Mouse (Mus musculus): Measurements from ENCODE around the gene Kirrel3.

The Kirrel3 gene

GRCm38 (mm10) chr9:34752076-34752800 lies 266.5 kb downstream of the Kirrel3 start:
- peak; percentile 4 for DNase-seq (ENCODE audit: low read depth)

- DNase-seq (ENCODE audit: low read depth): peak; percentile 52
These were observed 267.1 kb downstream of the Kirrel3 start for GRCm38 (mm10) chr9:34752801-34753170.

- no peak for DNase-seq (ENCODE audit: low read depth)
These were observed 268.2 kb downstream of the Kirrel3 start for GRCm38 (mm10) chr9:34753891-34754290.

DNA sequence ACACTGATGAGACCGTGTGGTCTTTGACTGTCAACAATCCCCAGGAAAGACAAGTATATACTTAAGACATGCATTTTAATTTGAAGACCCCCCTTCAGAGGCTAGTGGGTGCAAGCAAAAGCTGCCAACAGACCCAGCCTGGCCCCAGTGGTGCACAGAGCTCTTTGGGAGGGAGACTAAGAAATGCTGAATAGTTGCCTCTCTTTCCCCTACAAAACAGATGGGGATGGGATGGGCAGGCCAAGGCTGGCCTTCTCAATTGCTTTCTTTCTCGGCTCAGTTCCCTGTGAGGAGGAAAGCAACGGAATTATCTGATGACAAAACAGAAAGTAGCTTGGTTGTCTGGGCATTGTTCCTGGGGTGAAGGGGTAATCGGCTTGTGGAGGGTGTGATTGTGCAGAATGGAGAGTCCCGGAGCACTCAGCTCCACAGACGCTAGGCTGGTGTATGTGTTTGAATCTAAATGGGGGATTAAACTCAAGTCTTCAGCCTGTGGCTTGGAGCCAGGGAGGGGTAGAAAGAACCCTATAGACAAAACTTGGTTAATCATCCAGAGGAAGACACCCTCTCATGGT lies 268.9 kb downstream of the Kirrel3 start:
- no peak for DNase-seq (ENCODE audit: low read depth)

- no peak for DNase-seq (ENCODE audit: low read depth)
These were observed 270.4 kb downstream of the Kirrel3 start for GRCm38 (mm10) chr9:34756055-34756454.

GRCm38 (mm10) chr9:34758925-34759324 lies 273.2 kb downstream of the Kirrel3 start:
- DNase-seq (ENCODE audit: low read depth): no peak

- no peak for DNase-seq (ENCODE audit: low read depth)
These were observed 274.8 kb downstream of the Kirrel3 start for GRCm38 (mm10) chr9:34760521-34760920.

- no peak for DNase-seq (ENCODE audit: low read depth)
These were observed 281.3 kb downstream of the Kirrel3 start for GRCm38 (mm10) chr9:34766792-34767623.

GRCm38 (mm10) chr9:34768961-34769360 lies 283.3 kb downstream of the Kirrel3 start:
- no peak for DNase-seq (ENCODE audit: low read depth)

DNA sequence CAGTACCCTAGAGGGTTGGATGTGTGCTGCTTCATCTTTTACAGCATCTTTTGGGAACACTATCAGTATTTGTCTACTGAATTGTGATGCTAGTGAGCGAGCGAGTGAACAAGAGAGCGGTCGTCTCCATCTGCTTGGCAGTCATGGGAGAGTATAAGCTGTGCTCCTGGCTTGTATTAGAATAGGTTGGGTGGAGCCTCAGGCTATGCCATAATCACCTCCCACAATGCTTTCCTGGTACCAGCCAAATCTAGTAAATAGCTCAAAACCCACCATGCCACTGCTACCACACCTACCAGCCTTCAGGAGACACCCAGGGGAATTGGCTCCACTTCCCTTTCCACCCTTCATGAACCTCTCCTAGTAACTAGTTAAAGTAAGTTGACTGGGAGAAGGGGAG lies 285.3 kb downstream of the Kirrel3 start:
- DNase-seq (ENCODE audit: low read depth): no peak

DNA sequence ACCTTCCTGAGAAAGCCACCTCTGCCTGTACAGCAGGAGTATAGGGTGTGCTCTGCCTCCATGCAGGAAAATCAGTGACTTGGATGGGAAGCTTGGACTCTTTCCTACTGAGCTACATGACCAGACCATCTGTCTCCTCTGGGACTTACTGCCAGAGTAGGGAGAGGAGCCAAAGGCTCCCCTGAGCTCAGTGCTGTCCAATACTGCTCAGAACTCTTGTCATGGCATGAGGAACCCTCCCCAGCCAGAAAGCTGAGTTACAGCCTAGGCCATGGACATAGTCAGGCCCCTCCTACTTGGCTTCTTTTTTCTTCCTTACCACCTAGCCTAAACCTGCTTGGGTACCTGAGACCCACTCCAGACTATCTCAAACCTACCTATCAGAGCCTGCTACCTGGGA lies 285.7 kb downstream of the Kirrel3 start:
- DNase-seq (ENCODE audit: low read depth): no peak

DNA sequence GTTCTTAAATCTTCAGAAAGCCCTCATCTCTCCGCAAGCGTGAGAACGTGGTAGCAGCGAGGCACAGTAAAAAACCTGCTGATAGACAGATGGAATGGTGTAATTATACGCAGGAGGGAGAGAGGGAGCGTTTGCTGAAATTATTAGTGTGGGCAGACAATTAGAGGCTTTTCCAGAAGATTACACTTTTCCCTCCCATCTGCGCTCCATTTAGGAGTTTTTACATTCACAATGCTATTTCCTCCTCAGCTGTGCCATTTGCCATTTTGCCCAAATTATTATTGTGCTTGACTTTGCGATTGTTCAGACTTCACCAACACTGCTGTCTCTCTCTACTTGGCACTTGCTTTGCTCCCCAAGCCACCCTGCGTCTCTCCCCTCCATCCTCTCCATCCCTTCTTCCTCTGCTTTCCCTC lies 286.3 kb downstream of the Kirrel3 start:
- no peak for DNase-seq (ENCODE audit: low read depth)

- peak; percentile 66 for DNase-seq (ENCODE audit: low read depth)
These were observed 295.7 kb downstream of the Kirrel3 start for GRCm38 (mm10) chr9:34781356-34781755.

DNA sequence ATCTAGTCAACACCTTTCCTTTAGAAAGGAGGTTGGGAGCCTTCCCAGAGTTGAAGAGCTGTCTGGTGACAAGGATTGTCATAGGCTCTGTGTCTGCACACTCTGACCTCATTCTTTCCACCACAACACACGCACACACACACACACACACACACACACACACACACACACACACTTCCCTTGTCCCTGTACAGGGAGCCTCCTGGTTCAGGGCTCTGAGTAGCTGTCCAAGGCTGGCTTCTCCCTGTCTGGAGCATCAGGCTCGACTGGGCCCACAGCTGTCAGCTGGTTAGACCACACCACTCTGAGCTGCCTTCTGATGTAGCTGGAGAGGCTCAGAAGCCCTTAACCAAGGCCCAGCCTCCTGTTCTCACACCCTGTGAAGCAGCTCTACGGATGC lies 302.2 kb downstream of the Kirrel3 start:
- DNase-seq (ENCODE audit: low read depth): no peak

DNA sequence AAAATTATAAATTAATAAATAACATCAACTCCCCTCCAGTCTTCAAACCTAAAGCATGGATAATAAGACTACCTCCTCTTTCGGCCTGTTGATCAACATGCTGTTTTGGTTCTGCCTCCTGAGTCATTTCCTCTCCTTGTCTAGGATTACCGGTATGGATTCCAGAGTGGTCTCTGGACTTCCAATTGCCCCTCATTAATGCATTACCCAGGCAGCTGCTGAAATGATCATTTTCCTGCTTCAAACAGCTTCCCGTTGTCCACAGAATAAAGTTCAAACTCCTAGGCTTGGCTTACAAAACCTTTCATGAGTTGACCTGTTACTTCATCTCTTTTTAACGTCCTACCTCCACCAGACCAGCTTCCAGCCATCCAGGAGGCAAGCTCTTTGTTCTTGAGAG lies 309.5 kb downstream of the Kirrel3 start:
- no peak for DNase-seq (ENCODE audit: low read depth)

DNA sequence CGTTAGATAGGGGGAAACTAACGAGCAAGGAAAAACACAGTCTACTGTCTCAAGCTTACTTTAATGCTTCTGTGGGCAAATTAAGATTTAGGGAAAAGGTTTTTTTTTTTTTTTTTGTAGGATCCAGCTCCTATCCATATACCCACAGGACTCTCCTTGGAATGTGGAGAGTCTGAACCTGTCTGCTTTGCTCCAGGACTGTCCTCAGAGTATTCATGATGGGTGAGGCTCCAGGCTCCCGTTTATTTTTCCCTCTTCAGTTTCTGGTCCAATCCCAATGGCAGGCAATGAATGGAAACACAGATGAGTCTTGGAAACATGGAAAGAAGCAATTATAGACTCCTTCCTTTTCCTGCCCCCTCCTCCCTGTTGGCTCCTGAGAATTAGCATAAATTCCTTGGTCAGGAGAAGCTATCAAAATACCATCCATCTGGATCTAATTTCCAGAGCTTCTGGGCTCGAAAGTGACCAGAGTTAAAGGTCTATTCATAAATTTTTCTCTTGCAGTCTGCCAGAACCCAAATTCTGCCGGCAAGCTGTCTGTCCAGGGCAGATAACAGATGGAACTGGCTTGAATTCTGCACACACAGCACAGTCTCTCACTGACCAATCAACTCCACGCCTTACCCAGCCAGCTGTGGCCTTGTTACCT lies 312.1 kb downstream of the Kirrel3 start:
- peak; percentile 58 for DNase-seq (ENCODE audit: low read depth)

DNA sequence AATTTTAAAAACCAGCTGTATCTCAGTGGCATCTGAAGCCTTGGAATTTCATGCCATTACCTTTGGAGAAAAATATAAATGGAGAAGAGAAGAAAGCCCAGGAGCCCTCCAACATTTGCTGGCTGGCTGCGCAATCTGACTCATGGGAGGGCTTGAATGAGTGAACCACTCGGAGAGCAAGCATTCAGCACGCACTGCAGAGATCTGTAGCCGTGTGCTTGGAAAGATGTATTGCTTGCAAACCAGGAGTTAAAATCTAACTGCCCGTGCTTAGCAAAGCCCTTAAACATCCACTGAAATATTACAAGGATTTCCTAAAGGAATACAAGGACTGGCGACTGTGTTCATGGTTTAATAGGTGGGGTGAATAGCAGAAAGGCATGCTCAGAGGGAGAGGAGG lies 316.0 kb downstream of the Kirrel3 start:
- DNase-seq (ENCODE audit: low read depth): peak; percentile 12

GRCm38 (mm10) chr9:34806854-34807253 lies 321.2 kb downstream of the Kirrel3 start:
- DNase-seq (ENCODE audit: low read depth): no peak

GRCm38 (mm10) chr9:34809993-34810513 lies 324.4 kb downstream of the Kirrel3 start:
- no peak for DNase-seq (ENCODE audit: low read depth)

GRCm38 (mm10) chr9:34818325-34818976 lies 332.8 kb downstream of the Kirrel3 start:
- no peak for DNase-seq (ENCODE audit: low read depth)

- no peak for DNase-seq (ENCODE audit: low read depth)
These were observed 338.8 kb downstream of the Kirrel3 start for GRCm38 (mm10) chr9:34824358-34825088.

All from NIH3T3 (cell line).